Mouse (Mus musculus) mature B cell (primary cell): Measurements from ENCODE around the gene Kif9.

ENCODE experiments used
- in situ Hi-C: fragments of 300-500 bp; cut with MboI; formaldehyde crosslinking; loops from 2 replicates; pipeline ENCODE4 v1.14.3; 2019

Kif9 gene

DNA sequence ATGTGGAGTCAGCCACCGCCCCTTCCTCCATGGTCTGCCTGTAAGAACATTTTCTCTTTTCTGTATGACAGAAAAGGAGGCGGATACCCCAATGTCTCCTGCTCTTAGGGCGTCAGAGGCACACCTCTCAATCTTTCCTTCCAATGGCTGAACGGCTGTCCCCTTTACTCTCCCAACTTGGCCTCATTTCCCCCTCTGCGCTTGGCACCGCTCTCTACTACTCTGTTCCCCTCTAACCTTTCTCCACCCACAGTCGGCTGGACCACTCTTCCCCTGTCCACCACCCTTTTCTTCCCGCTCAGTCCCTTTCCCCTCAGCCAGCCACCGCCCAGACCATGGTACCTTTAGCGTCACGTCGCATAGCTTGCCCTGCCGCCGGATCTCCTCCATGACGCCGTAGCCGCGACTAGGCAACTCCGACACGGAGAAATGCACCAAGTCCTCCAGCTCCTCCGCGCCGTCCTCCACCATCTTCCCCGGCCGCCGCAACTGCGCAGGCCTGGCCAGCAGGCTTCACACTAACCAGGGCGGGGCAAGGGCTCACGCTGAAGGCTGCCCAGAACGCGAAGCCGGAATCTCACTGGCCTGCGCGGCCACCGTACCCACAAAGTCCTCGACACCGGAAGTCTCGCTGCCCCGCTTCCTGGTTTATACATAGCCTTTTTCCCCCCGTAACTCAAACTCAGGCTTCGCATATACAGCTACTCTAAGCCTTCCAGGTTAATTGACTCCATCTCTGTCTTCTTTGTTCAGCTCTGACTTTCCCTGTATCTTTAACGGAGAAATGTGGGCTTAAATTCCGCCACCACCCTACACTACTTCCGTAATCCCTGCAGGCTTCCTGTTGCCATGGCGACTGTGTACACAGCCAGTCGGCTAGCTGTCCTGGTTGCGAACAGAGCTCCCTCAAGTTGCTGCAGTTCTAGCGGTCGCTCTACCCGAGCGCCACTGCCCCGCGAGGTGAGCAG, at the start of gene Kif9, which contains the start of gene Klhl18:
Gene Kif9, plus strand, starts transcription at position 835 of the 968 bp plus-strand sequence.
Gene Klhl18, minus strand, starts transcription at position 571 of the 968 bp plus-strand sequence.
- in situ Hi-C loops = no loop called here

DNA sequence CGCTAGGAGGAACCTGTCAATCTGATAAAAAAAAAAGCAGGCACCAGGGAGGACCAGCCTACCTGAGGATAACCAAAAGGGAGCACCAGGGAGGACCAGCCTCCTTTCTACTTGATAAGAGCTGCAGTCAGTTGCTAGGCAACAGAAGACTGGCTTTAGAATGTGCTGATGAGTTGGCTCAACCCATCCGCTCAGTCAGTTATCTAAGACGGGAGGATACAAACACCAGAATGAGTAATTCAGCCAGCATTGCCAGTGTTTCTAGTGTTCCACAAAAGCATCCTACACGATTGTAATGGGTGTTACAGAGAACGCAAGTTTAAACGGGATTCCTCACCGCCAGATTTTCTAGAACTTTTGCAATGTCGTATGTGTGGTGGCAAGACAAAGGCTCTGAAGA, 45.5 kb upstream of the Kif9 start:
- in situ Hi-C loops = no loop called here

DNA sequence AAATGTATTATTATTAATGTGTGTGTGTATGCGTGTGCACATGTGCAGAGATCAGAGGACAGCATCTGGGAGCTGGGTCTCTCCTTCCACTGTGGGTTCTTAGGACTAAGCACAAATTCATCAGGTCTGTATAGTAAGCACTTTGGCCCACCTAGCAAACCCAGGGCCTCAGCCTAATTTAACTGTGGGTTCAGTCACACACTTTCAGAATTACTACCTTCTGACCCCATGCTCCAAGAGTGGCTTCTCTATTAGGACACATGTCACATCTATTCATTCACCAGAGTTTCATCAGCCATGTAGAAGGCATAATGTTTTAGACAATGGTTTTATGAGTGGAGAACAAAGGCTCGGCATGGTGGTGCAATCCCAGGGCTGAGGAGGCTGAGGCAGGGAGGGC, 43.7 kb upstream of the Kif9 start:
- in situ Hi-C loops = no loop called here

DNA sequence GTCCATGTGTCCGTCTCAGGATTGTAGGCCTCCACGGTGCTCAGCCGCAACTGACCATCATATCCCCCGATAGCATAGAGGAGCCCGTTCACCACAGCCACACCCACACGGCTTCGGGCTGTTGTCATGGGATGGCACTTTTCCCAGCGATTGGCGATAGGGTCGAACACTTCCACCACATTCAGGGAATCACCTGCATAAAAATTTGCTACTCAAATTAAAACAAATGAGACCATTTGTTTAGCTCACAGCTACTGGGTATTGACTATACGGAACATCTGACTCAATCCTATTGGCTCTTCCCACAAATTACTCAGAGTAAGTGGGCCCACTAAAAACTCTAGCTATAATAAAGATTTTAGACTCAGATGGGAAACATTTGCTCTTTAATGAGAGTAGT, 40.7 kb upstream of the Kif9 start:
- in situ Hi-C loops = no loop called here

DNA sequence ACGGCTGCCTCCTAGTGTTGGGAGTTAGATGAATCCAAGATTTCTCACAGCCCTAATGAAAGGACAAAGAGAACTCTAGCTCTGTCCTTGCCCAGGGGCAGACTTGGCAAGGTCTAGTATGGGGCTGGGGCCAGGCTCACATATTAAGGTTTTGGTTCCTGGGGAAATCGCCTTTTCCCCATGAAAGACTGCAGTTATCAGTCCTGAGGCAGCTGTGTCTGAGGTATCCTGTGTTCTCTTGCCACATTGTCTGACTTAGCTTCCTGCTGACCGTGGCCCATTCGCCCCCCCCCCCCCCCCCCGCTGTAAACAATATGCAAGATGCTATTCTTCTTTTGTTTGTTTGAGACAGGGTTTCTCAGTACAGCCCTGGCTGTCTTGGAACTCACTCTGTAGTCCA, 36.7 kb upstream of the Kif9 start:
- in situ Hi-C loops = no loop called here

DNA sequence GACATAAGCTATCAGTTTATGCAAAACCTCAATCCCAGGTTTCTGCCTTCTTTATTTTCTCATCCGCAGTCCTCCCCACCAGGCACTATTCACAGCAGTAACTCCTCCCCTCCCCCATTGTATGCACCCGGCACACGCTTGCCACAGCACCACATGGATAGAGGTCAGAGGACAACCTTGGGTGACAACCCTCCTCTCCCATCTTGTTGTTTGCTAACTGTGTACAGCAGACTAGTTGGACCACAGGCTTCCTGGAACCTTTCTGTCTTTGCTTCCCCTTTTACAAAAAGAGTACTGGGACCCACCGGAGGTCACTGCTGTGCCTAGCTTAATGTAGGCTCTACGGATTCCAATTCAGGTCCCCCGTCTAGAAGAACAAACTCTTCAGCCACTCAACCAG, 36.2 kb upstream of the Kif9 start:
- in situ Hi-C loops = no loop called here

DNA sequence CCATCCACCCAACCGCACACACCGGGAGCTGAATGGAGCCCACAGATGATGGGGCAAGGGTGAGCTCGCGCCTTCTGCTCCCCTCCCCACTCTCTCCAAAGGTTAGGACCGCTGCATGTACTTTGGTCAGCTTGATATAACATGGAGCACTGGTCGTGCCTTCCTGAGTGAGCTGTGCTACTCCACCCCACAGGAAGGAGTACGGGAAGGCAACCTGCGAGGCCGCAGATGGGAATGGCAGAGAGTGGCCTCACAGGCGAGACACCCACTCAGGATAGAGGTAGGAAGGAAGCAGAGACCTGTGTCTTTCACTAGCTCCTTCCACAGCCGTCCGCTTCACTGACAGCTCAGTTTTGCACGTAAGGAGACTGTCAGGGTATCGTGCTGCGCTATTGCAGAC, 28.4 kb upstream of the Kif9 start:
- in situ Hi-C loops = no loop called here

DNA sequence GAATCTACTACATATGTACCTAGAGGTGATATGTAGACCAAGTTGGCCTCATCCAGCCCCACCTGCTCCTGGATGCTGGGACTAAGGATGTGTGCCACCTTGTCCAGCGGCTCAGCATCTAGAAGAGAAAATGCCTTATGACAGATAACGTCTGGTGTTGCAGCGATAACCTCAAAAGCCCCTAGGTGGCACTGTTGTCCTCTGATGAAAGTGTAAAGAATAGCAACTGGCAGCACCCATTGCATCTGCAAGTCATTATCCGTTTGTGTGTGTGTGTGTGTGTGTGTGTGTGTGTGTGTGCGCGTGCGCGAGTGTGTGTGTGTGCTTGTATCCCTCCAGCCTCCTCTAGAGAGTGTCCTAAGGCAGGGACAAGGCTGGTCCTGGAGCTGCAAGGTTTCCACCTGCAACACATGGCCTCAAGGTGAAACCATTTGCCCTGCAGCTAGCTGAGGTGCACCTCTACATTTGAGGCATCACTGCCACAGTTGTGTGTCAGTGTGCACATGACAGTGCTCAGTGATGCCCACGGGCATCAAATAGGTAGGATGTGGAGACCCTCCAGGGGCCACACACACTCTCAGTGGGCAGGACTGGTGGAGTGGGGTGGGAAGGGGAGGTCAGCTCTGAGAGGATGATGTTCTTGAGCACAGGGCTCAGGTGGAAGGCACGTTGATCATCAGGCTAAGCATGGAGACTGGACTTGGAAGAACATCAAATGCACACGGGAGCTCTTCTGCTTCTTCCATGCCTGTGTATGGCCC, 27.7 kb upstream of the Kif9 start:
- in situ Hi-C loops = no loop called here

DNA sequence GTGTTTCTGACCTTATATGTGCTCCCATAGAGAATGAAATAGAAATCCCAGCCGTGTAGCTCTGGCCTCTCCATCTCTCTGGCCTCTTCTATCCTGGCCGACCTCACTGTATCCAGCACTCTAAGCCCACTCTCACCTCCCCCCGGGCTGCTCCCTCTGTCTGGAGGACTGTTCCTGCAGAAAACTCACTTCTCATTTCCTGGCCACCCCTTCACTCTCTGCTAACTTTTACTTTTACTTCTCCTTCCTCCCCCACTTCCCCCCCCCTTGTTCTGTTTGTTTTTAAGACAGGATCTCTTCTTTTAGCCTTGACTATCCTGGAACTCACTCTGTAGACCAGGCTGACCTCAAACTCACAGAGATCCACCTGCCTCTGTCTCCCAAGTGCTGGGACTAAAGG, 24.2 kb upstream of the Kif9 start:
- in situ Hi-C loops = no loop called here

DNA sequence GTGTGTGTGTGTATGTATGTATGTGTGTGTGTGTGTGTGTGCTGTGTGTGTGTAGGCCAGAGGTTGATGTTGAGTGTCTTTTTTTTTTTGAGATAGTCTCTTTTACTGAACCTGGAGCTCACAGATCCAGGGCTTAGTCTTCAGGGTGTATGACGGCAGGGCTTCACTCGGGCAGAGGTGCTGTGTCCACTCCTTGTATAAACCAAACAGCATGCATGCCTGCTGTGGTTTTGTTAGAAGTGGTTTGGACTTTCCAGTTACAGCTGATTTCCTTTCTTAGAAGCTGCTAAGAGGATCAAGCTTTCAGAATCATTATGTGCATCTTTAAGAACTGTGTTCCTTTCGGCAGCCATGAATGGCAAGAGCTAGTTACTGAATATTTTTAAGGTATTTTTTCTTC, 18.8 kb upstream of the Kif9 start:
- in situ Hi-C loops = no loop called here

DNA sequence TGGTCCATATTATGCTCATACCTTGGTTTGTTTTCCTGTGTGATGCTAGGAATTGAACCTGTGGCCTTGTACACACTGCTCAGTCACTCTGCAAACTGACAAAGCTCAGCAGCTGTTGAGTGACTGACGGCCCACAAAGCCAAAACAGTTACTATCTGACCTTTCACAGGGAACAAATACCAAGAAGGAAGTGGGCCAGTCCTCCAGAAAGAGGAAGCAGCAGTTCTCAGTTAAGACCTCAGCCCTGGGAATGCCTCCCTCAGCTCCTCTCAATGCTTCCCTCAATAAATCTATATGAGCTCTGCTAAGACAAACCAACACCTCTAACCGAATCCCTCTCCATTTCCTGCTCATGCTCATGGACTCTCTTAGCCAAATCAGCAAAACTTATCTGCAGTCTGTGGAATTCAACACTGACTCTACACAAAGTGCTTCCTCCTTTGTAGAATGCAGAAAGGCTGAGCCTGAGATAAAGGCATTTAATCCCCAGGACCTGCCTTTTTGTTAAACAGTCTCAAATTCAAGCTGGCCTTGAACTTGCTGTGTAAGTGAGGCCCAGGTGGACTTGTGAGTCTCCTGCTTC, 17.5 kb upstream of the Kif9 start:
- in situ Hi-C loops = no loop called here

DNA sequence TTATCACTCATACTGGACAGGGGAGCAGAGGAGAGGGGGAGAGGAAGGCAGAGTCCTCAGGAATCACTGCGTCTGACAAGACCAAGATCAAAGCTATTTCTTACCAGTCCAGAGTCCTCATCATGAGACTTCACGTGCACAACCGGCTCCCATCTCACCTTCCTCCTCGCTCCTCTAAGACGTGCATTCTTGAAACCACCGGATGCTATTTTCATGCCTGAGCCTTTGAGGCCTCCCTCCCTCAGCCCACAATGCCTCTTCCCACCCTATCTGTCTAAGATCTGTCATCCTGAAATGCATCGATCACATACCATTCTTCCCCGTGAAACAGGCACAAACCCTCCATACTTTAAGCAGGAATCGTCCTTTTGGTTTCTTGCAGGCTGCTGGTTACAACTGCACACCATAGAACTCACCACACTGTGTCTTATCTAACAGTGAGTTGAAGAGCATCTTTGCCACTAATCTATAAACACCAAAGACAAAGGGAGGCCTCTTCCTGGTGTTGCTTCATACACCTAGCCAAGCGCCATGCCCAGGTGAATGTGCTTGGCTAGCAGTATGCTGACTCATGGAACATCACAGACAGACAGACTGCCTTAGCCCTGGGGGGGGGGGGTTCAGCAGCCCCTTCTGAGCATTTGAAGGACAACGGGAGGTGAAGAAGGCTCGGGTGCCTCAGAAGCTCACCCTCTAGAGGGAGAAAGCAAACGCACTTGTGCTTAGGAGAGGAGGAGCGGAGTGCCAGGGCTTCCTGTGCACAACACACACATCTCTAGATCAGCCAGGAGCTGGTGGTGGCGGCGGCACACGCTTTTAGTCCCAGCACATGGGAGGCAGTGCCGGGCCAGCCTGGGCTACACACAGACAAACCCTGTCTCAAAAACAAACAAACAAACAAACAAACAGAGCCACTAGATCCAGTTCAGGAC, 15.6 kb upstream of the Kif9 start:
- in situ Hi-C loops = no loop called here

DNA sequence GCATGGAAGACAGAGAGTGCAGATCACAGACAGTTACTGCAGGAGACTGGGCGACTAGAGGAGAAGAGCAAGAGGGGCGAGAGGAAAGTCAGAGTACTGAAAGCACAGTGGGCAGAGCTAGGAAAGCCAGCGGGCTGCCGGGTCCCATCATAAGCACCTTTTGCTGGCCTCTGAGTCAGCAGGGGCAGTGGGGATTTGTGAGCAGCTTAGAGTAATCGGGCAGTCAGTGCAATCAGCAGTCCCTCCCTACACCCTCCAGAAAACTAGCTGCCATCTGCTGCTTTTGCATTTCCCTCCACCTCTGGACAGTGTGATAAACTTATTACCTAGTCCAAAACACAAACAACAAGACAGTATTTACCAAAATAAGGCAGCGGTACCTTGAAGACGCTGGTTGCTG, 14.4 kb upstream of the Kif9 start:
- in situ Hi-C loops = no loop called here

DNA sequence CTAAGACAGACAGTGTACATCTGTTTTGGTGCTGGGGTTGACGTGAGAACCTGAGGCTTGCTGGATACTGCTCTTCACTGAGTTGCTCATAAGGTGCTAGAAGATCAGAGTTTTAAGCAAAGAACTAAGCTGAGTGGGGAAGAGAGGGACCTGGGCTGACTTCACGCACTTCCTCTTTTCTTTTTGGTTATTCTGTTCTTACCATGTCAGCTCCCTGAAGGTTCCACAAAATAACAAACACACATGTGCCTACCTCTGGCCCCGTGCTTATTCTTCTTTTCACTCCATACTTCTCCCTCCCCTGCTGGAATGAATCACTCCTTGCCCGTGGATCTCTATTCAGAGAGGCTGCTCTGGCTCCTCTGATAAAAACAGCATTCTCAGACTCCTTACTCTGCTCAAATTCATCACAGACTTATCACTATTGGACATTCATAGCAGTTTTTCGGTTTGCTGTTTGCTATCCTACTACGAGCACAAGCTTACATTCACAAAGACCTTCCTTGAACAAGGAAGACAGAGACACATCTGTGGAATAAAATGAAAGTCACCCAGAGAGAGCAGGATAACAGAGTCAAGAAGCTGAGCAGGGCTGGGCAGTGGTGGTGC, 12.7 kb upstream of the Kif9 start:
- in situ Hi-C loops = no loop called here

DNA sequence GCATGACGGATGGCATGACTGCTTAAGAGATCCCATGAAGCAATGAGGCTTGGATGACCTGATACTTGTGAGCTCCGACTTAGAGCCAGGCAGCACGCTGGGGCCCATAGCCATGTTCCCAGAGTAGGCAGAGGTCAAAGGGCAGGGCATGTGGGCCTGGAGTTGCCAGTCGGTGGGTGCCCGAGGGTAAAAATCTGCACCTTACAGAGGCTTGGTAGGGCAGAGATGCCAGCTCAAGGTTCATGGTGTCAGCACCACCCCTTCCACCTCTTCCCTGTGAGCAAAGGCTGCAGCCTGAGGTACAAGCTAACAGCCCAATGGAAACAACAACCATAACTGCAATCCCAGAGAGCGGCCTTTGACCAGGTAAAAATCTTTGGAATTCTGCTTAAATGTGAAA, 11.4 kb upstream of the Kif9 start:
- in situ Hi-C loops = no loop called here

DNA sequence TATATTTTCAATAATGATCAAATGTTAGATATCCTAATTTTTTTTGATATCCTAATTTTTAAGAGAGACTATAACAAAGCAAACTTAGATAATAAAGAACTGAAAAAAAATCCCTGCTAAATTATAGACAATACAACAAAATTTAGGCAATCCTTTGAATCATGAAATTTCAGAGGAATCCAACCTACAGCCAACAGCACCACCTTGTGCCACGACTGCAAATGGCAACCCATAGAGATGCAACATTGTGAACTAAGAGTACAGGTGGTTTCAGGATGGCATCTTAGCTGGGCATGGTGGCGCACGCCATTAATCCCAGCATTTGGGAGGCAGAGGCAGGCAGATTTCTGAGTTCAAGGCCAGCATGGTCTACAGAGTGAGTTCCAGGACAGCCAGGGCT, 10.6 kb upstream of the Kif9 start:
- in situ Hi-C loops = no loop called here

DNA sequence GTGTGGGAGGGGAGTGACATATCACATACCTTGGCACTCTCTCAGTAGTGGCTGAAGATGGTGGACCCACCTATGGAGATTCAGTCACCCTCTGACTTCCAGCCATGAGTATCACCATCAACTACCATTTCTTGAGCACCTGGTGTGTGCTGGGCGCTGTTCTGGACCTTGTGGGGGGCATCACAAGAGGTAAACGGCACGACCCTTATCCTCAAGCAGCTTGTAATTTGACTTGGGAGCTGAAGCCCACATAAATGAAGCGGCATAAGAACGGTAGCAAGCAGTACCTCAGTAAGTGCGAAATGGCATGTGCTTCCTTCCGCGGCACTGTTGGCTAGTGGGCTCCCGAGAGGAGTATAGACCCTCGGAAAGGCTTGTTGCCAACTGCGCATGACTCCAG, 1.2 kb downstream of the Kif9 start:
- in situ Hi-C loops = no loop called here

DNA sequence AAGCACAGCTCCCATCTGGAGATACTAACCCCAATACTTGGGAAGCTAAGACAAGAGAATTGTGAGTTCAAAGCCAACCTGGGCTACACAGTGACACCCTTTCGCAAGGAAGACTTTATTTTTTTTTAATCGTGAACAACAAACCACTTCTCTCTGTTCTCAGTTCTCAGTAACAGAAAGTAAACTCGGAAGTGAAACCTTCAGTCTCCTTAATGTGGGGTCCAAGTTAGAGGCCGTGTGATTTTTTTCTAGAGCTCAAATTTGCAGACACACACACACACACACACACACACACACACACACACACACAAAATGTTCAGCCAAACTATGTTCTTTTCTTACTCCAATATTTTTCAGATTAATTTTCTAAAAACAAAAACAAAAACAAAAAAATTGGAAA, 1.9 kb downstream of the Kif9 start:
- in situ Hi-C loops = no loop called here

DNA sequence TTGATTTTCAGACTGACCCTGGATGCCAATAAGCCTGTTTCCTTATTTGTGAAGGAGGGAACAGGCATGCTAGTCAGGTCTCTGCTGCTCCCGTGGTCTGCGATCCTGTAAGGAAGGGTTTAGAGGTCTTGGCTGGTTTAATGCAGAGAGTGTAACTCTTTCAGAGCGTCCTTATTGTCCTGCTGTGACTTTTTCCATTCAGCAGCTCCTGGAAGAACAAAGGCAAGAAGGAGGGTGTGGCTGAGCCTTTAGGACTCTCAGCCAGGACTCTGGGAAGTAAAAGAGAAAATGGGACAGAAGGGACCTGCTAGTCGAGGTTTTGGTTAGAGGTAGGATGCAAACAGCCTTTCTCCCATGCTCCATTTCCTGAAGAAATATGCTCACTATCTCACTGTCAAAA, 12.1 kb downstream of the Kif9 start:
- in situ Hi-C loops = no loop called here

DNA sequence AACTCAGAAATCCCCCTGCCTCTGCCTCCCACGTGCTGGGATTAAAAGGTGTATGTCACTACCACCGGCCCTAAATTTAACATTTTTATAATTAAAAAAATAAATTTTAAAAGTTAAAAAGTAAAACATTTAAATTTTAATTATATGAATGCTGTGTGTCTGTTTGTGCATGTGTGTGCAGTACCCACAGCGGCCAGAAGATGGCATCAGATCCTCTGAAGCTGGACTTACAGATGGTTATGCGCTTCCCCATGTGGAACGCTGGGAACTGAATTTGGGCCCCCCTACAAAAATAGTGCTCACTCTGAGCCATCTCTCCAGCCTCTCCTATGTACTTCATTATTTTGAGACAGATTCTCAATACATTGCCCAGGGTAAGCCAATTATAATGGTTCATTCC, 14.2 kb downstream of the Kif9 start:
- in situ Hi-C loops = no loop called here

DNA sequence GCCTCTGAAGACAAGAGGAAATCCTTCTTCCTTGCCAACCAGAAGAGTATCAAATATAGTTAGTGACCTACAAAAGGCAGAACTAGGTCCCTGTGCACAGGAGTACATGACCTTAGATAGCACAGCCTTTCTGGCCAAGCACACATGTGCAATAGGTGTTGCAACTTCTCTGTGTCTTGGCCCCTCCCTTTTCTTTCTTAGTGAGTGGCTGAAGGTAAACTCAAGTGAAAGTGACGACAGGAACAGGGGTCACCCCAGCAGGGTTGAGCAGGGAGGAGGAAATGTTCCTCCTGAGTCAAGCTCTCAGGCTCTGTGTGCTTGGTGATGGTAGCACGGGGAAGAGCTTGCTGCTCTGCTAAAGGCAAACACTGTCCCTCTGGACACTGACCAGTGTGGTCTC, 49.0 kb downstream of the Kif9 start:
- in situ Hi-C loops = no loop called here
